Mouse (Mus musculus): Measurements from ENCODE around the gene Vmn1r212.

DNA sequence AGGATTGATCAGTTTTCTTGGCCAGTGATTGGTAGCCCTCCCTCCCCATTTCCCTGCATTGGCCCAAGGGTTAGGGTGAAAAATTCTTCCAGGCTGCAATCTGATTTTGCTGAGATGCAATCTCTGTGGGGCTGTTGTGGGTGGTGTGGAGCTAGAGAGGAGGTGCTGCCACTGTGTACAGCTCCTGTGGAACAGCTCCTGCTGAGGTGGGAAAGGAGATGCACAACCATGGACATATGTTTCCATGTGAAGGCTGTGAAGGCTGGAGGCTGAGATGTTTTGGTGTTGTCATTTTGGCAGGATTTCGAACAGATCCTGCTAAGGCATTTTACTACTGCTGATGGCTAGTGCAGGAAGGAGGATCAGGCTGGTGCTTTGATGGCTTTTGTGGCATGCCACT is 37.2 kb downstream of the Vmn1r212 start:
- TF ChIP-seq CTCF (IDR thresholded peaks at IDR 0.05; ENCODE audit: low read depth) (no peak), EP300 (optimal IDR thresholded peaks at IDR 0.05) (no peak)

All from stomach, postnatal 0 days (tissue).